Mouse (Mus musculus) ES-Bruce4 (cell line): ENCODE data around the gene Zfp651.

Experiments used
- CTCF ChIP-seq: IDR thresholded peaks from one replicate; pipeline ENCODE4 v1.8.1; 2011; ENCODE audit warnings: low read depth, low read length
- POLR2A ChIP-seq: IDR thresholded peaks from one replicate; pipeline ENCODE4 v1.8.1; 2011; ENCODE audit warnings: low read length; ENCODE audit not compliant: insufficient read depth

- TF ChIP-seq CTCF (no peak), POLR2A (no peak)
These were observed 4.6 kb downstream of the Zfp651 start for GRCm38 (mm10) chr9:121763716-121764115.
